Mouse (Mus musculus) layer of hippocampus, adult 8-10 months (tissue): ENCODE data around the gene Ecm2. TPM values are rescaled to one million over a fixed set of nuclear protein-coding genes. Genes with fewer than 3 reads are reported as not detected.

Experiments used
- DNase-seq, 2 experiments: peaks; one replicate each; pipeline ENCODE4 v3.0.0; 2022; ENCODE audit warnings: low spot score in 2 of 2
- total RNA-seq, 4 experiments: library from RNA; stranded (reverse); gene quantifications; 2 replicates each; pipeline ENCODE4 v1.2.4; 2022

Ecm2 gene
- total RNA-seq, result 1 to 10 TPM; 6.6 to 9.4 (median 7.3) TPM

DNA sequence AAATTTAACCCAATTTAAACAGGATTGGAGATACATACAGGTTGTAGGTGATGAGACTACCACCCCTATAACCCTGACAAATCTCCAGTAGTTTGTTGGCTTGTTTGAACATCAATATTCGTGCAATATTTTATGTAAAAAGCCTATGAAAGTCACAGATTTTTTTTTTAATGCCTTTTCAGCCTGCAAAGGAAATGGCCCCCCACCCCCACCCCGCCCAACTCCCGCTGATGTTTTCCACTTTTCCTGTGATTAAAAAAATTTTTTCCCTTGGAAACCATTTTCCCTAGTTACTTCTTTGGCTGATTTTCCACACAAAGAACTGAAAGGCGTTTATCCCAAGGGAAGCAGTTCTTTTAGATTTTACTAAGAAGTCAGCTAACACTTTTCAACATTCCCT lies at the start of gene Ecm2:
TSS of gene Ecm2 (plus strand) at position 301 of the 400 bp plus-strand sequence.
- no peak for DNase-seq

DNA sequence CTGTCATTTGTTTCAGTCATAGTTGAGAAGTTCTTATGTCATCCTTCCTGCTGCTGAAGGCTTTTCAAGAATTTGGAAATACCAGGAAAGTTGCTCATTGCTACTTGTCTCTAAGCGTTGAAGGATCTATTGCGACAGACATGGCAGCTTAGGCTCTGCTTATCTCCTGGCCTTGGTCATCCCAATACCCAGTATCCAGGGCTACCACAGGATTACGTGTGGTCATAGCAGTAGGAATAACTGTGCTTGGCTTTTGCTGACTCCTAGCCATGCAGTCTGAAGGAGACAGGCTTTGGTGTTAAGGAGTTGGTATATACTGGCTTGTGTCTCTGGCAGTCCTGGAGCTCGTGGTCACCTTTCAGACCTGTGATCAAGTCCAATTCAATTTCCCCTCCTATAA lies 44.3 kb upstream of the Ecm2 start:
- no peak for DNase-seq

DNA sequence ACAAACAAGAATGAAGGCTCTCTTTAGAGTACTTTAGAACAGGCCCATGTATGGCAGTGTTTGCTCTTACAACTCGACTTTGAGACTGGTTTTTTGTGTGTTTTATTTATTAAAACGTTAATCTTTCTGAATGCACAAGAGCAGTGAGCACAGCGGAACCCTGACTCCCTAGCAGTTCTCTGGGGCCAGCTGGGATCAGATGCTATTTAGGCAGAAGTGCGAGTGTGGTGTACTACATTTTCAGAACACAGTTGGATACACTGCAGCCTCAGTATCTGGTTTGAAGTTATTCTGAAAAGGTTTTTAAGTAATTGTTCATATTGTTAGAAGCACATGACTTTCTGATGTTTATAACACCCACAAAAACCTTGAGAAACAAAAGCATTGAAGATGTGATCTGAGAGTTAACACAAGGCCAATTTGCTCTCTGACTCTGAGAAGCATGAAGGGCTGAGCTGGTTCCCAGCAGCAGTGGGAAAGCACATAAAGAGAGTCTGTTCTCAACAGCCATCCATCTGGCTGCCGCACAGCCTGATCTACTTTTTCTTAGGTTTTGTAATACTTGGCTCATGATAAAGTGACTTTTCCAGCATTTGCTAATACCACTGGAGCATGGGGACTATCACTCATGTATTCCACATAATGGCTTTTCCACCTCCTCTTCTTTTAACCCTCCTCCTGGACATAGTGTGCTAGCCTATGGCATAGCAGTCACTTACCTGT lies 43.8 kb upstream of the Ecm2 start:
- DNase-seq, result peak; percentile 73 to 75

DNA sequence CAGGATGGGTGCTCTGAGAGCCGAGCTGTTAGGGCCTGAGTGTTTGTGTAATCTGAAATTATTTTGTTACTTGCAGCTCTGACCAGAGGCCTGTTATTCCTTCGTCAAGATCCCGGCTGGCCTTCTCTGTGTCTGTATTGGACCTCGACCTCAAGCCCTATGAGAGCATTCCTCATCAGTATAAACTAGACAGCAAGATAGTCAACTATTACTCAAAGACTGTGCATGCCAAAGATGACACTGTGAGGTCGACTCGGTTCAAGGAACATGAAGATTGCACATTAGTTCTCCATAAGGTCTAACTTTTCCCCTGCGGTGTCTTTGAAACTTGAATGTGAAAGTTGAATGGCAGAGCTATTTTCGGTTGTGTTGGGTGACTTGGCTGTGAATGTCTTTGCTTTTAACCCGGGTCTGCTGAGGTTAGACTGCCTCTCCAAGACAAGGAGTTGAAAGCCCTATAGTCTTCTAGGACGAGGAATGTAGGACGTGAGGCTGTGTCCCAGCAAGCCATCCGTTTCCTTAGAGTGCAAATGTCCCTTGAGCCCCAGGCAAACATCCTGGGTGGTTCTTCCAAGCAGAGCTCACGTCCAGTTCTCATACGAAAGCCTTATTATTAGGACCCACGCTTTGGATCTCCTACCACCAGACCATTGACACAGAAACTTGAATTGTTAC lies 43.0 kb upstream of the Ecm2 start:
- DNase-seq, result no peak

DNA sequence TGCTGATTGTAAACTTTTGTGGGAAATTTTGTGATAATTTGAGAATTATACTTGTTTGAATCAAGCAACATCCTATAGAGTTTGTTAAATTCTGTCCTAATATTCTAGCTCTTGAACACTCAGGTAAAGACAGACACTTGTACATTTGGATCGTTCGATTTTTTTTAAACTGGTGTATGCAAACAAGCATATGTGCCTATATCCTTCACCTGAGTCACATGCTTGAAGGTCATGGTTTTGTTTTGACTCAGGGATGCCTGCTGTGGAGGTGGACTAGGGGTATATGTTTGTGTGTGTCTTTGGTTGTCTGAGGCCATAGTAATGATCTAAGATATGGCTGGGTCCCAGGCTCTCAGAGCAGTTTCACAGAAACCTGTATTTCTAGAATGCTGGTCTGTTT lies 41.7 kb upstream of the Ecm2 start:
- DNase-seq, result no peak

DNA sequence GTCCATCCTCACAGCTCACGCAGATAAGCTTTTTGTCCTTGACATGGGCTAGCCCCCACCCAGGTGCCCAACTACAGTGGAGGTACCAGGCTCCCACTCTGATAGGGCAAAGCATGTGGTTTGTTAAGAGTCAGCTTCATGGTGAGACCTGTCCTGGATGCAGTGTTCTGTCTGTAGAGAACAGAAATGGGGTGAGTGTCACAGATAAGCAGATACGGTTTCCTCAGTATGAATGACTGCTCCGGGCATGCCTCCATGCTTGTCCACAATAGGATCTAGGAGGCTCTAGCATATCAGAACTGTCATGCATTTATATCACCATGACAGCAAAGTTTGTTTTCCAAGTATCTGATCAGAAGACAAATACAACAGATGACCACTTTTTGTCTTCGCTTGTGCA lies 38.7 kb upstream of the Ecm2 start:
- no peak for DNase-seq

DNA sequence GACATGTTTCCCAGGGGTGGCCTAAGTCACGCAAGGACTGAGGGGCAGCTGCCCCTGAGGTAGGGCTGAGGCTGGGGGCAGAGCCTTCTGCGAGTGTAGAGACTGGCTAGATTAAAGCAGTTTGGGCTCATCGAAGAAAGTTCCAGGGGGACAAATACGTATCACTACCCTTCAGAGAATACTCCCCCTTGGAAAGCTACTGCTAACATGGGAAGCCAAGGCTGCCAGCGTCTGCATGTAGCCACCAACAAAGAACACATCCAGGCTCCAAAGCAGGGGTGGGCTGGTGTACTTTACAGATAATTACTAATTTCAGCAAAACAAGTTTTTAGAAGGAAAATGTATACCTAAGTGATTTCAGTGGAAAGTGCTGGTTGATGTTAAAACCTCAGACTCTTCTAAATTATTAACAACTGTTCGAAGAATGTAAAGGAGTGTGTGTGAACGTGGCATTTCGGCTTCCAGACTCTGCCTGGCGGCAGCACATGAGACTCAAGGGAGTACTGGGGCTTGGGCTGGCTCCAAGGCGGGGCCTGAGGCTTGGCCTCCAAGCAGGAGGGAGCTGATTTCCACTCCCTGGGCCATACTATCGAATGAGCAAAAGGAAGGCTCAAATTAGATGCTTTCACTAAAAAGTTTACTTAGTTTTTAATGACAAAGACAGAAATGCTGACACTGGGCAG lies 38.1 kb upstream of the Ecm2 start:
- DNase-seq, result no peak

DNA sequence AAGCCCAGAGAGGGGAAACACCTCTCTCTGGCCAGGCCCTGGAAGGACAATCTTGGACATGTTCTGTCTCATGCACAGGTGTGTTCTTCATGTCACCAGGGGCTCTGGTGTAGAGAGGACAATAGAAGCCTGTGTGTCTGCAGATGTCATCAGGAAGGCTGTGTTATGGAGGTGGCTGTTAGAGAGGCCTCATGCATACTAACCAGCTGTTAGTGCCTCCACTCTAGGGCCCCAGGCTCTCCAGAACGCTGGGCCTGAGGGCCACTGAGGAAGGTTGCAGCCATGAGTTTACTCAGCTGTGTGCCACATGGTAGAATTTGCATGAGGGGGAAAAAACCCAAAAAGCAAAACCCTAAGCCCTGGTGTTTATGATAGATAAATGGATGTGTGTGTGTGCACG lies 37.0 kb upstream of the Ecm2 start:
- DNase-seq, result no peak

DNA sequence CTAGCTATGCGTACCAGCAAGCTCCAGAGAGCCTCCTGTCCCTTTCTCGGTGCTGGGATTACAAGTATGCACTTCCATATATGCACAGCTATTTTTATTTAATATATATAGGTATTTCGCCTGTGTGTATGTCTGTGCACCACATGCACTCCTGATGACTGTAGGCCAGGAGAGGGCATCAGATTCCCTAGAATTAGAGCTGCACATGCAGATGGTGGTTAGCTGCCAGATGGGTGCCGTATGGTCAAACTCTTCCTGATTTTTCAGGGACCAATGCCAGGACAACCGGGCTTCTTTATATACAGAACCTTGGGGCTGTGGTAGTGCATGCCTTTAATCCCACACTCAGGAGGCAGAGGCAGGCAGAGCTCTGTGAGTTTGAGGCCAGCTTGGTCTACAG lies 35.6 kb upstream of the Ecm2 start:
- DNase-seq, result peak in 1 of 2 experiments; percentile 57

DNA sequence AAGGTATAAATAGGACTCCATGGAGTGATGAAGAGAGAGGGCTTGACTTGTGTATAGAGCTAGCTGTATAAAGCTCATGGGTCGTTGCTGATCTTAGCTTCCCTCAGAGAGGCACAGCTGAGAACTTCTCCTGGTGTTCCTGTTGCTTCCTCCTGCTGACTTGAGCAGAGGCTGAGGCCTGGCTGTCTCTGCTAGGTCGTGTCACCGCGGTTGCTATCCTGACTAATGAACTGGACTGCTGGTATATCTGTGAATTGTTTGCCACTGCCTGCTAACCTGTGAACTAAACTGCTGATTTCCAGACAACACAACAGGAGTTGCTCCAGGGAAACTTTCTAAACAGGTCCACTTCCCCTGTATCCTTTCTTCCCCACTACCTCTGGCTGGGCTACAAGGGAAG lies 34.3 kb upstream of the Ecm2 start:
- DNase-seq, result no peak

DNA sequence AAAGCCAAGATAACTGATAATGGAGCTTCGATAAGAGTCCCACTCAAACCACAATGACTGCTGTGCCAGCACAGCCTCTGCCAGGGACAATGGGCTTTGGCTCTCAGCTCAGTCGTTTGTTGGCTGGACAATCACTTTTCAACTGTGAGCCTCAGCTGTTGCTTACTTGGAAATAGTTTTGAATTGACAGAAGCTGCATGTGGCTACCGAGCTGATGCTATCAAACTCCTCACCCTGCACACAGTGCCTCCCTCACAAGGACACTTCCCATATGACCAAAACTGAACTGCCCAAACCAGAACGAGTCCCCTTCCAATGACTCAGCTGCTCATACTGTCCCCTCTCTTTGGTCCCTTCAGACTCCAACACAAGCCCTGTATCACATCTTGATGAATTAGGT lies 33.8 kb upstream of the Ecm2 start:
- no peak for DNase-seq

DNA sequence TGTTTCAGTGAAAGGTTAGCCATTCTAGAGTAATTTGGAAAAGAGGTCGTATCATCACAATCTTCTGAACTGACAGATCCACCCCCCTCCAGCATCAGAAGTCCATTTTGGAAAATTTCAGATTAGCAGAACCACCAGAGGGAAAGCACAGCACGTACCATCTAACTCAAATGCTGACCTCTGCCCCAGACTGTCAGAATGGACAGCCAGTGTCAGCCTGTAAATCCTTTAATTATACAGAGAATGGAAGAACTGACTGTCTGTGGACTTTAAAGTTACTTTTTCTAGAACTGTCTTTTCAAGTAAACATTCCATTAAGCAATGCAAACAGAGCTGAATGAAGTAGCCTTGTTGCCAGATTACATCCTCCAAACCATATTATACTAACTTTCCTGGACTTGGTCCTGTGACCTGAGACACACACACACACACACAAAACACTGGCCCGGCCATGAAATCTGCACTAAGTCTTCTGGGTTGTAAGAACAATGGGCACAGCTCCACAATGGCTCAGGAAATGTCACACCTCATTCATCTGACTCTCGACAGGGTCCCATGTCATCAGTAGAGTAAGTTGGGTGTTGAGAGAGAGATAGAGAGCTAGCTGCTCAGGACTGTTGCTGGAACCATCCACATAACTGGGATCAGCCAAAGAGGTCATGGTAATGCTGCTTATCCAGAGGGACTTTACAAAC lies 32.5 kb upstream of the Ecm2 start:
- DNase-seq, result no peak

DNA sequence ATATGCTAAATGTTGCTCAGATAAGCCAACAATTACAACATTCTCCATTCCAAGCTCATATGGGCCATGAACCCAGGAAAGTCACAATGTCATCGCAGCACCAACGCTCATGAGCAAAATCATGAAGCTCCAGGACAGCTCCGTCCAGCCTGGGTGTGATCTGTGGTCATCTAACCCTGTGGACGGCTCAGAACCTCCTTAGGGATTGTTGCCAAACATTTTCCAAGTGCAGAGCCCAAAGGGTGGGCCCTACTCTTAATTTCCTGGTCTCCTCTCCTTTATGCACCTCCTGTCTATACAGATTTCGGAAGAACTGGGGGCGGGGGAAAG lies 32.0 kb upstream of the Ecm2 start:
- DNase-seq, result no peak

DNA sequence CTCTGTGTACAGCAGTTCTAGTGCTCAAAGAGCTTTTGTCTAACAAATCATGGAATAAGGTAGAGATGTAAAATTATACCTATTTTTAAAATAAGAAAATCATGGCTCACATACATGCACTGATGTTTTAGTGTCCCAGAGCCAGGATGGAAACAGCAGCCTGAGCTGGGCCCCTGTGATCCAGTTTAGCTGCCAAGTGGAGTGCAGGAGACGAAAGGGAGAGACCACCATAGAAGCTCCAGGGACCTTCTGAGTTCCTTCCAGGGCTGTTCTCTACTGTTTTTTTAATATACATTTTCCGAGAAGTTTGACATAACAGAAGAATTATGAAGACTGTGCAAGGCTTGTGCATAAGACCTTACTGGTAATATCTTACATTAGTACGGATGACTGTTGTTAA lies 26.7 kb upstream of the Ecm2 start:
- no peak for DNase-seq

DNA sequence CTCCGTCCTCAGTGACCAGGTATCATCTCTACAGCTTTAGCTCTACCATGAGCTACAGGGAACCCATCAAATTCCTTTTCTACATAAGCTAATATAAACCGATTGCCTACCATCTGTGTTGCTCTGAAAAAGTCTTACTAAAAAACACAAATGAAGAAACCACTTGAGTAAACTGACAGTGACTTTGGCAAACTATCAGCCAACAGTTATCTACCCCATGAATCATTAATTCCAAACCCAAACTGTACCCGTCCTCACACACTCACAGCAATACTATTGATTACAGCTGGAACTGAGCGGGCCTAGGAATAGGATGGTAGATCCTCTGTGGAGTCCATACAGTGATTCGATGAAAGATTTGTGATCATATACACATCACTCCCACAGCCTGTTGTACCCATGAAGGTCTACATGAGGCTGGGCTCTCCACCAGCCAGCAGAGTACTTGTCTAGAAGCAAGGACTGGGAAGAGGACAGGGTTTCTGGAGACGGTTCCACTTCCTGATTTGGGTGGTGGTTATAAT lies 25.7 kb upstream of the Ecm2 start:
- no peak for DNase-seq

DNA sequence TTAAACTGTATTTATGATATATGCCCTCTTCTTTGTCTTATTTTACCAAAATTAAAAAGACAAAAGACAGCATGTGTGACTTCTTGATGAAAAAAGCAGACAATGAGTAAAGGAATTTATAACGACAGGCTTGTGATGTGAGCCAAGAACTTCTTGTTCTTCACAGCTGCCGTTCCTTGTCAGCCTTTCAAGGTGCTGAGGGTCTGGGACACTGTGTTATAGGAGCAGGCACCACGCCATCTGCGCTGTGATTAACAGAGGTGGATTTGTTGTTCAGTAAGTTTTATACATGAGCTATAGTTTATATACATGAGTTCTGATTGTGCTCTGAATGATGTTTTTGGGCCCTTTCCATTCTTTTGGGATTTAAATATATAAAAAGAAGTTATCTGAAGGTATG lies 25.2 kb upstream of the Ecm2 start:
- DNase-seq, result no peak

DNA sequence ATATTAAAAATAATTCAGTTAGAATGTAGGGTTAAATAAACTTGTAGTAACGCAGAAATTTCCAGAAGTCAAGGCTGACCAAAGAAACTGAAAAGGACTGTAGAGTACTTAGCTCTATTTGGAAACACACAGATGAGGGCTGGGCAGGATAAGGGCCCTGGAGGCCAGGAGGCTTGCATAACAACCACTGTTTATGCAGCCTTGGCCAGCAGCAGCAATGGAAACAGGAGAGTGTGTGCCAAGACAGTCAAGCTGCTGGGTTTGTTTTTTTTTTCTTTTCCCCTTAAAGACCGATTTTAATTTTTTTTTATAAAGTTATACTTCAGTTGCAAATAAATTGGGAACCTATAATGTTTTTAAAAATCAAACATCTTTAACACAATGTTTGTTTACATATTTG lies 24.6 kb upstream of the Ecm2 start:
- DNase-seq, result peak in 1 of 2 experiments; percentile 53

DNA sequence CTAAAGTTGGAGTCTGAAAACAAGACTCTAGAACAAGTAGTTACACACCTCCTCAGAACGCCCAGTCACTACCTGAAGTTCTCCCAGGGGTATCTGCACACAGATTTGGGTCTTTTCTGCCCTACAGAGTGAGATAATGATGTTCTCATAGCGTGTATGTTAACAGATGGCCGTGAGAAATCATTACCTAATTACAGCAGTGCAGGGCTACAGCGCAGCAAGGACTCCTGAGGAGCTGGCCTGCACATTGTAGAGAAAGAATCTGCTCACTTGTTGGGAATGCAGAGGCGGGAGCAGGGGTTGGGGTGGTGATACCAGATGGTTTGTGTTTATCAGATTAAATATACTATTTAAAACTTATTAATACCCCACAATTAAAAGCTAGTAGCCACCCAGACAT lies 24.1 kb upstream of the Ecm2 start:
- DNase-seq, result peak; percentile 42 to 62

DNA sequence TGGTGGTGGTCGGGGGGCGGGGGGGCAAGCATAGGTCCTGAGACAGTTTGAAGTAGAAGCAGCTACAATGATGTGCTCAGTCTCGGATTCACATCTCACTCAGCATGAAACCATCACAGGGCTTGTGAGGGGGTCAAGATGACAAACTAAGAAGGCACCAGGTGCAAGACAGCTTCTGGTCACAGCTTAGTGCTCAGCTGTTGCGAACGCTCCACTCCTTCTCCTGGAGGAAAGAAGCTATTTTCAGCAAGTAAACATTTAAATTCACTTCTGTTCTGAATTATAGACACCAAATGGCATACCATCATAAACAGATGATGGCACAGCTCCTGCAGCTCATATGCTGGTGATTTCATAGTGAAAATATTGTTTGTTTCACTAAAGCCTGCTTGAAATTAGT lies 19.2 kb upstream of the Ecm2 start:
- DNase-seq, result no peak

DNA sequence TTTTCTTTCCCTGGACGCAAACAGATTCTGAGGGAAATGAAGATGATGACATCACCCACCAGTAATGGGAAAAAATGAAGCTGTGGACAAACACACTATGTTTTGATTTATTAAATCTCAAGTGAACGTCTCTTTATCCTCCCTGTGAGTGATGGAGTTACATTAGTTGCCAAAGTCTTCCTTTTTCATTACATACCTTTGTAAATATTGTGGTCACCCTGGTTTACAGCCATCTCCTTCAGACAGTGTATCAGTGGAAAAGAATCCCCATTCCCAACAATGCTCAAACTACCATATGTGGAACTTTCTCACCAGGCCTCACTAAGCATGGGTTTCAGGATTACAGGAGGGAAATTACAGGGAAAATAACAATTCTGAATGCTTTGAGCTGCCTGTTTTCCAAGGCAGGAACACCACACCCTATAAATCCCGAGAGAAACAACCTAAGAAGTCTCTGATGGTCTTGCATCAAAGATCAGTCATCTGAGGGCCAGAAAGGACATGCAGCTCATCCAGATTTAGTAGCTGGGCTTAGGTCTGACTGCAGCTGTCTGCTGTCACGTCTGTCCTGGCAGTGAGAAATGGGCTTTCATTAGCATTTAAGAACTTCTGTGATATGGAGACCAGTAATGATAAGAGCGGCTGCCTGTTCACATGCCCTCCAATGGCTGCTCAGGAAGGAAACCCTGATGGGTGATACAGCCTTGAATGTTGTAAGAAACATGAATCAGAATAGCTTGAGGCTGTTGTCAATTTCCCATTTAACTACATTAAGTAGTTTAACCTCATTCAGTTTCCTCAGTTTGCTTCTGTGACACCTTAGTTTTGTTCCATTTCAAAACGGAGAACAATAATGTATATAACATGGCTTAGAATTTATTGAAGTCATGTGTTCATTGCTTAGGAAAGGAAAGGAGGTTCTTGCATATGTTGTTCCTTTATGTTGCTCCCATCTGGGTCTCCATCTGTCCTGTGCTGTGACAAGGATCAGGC lies 11.9 kb upstream of the Ecm2 start, which contains the start of gene Tes3-ps:
TSS of gene Tes3-ps (plus strand) at position 943 of the 993 bp plus-strand sequence.
- no peak for DNase-seq

DNA sequence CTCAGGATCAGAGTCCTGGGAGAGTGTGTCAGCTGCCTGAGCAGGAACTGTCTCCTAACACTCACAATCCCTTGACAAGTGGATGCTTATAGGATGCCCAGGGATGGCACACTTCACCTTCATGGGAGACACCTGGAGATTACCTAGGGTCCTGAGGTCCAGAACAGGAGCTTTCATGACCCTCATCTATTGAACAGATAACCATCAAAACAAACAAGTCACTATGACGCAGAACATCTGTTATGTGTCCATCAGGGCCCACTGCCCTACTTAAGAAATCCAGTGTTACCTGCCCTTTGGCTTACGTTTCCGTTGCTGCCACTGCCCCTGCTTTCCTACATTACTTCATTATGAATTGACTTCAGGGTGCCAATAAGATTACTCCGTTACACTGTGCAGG lies 1.2 kb downstream of the Ecm2 start:
- no peak for DNase-seq
